Mouse (Mus musculus) CH12F3 (cell line): ENCODE measurements around the gene Proser3.

Experiments
- in situ Hi-C: fragments of 300-500 bp; cut with MboI; formaldehyde crosslinking; loops from 2 replicates; pipeline ENCODE4 v1.14.3; 2020; ENCODE audit warnings: low sequenced_read_pairs

Gene Proser3

DNA sequence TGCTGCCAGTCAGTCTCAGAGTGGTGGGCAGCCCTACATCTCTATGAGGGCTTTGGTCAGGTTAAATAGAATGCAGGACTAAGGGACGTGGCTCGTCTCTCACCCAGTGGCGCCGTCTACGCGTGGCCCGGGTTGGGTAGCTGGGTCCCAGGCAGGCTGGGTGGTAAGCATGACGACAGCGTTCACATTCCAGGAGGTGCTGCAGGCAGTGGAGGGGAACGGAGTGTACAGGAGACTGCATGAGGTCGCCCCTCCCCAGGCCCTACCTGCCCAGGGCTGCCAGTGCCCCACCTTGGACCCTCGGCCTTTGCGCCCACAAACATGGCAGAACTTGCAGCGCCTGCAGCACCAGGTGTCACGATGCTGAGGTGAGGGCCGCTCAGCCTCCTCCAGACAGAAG, 29.4 kb upstream of the Proser3 start:
- in situ Hi-C loops, result no loop called here

DNA sequence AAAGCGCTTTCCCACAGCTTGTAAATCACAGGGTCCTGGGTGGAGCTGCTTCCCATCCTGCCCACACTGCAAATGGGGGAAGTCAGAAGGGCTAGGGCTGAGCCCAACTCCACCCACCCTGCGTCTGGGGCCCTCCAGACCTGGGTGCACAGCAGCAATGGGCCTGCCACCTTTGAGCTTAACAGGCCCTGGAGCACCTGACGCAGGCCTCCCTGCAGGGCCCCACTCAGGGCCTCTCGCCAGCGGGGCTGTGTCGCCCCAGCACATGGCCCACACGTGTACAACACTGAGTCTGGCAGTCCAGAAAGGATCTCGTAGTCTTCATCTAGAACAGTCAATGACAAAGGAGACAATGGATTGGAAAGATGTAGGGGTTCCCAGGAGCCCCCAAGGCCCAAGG, 27.9 kb upstream of the Proser3 start:
- in situ Hi-C loops, result no loop called here

DNA sequence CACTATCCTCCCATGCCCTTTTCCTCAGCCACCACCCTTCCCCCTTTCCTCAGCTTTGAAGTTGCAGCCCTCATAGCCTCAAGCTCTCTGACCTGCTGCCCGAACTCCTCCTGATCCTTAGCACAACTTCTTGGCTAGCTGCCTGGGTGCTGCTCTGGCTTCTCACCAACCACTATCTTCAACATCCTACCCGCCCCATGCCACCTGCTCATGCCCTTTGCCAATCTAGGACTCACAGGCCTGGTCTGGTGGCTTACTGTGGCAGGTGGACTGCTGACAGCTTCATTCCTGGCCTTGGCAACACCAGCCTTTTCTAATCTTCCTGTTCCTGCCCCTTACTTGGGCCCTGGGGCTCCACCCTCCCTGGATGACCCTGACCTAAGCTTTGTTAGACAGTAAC, 20.9 kb upstream of the Proser3 start:
- in situ Hi-C loops, result no loop called here

DNA sequence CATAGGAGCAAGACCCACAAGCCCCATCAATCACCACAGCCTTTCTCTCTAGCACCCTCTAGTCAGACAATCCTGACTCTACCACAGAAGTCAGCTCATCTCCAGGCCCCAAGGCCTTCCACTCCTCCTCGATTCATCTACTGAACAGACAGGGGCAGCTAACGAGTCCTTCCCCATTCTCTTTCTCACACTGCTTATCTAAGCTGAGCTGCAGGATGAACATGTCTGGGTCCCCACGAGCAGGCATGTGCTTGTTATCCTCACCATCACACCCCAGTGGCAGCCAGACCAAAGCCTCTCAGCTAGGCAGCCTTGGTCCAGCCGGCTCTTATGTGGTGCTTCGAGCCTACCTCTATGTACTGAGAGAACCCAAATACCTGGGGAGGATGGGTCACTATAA, 20.3 kb upstream of the Proser3 start:
- in situ Hi-C loops, result no loop called here

DNA sequence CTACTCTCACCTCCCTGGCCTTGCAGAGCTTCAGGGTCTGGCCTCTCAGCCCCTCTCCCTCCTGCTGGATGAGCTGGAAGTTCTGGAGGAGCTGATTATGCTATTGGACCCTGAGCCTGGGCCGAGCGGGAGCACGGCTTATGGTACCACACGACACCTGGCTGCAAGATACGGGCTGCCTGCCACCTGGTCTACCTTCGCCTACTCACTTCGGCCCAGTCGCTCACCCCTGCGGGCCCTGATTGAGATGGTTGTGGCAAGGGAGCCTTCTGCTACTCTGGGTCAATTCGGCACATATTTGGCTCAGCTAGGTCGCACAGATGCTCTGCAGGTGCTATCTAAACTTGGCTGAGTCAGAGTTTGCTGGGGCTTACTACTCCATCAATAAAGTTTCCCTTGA, 15.5 kb upstream of the Proser3 start:
- in situ Hi-C loops, result no loop called here

DNA sequence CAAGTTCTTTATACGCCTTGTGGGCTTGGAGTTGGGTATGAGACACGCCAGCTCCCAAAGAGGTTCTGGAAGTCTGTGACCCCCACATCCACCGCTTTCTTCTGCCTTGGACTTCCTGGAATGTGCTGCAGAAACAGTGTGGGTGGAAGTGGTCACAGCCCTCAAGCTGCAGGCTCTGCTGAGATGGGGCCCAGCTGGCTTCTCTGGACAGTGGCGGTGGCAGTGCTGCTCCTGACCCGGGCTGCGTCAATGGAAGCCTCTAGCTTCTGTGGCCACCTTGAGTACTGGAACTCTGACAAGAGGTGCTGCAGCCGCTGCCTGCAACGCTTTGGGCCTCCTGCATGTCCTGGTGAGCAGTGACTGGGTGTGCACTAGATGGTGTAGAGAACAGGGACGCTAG, 13.9 kb upstream of the Proser3 start:
- in situ Hi-C loops, result no loop called here

DNA sequence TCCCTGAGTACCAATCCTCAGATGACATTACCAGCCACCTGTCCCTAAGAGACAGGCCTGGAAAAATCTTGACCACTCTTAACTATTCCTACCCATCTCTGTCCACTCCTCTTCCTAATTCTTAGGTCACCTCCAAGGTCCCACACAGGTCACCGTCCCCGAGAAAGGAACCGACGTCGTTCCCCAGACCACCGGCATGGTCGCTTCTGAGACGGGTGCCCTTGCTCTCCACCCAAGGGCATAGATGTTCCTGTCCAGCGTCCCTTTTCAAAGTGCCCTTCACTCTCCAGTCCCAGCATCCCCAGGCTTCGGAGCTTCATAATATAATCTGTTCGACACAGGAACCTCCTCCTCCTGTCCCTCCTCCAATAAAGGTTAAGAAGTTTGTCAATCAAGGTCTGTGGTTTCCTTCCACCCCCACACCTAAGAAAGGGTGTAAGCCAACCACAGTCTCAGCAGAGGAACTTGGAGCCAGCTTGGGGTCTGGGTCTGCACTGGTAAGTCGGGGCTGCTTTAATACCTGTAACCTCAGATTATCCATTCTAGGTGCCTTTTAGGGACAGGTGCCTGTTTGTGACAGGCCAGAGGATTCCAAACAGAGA, 13.0 kb upstream of the Proser3 start, which contains the start of gene Igflr1:
Gene Igflr1 (plus strand): TSS at position 458 of the 602 bp plus-strand sequence.
- in situ Hi-C loops, result no loop called here

DNA sequence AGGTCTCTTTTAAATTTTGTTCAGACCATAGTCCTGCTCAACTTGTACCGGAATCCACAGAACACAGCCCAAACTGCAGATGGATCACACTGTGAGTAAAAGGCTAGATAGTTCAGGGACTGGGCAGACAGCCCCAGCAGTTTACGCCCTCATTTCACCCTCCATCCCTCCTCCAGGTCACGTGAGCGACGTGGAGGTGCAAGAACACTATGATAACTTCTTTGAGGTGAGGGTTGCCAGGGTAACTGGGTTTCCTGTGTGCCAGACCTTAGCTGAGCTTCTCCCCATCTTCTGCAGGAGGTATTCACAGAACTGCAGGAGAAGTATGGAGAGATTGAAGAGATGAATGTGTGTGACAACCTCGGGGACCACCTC, 11.8 kb upstream of the Proser3 start:
- in situ Hi-C loops, result no loop called here

DNA sequence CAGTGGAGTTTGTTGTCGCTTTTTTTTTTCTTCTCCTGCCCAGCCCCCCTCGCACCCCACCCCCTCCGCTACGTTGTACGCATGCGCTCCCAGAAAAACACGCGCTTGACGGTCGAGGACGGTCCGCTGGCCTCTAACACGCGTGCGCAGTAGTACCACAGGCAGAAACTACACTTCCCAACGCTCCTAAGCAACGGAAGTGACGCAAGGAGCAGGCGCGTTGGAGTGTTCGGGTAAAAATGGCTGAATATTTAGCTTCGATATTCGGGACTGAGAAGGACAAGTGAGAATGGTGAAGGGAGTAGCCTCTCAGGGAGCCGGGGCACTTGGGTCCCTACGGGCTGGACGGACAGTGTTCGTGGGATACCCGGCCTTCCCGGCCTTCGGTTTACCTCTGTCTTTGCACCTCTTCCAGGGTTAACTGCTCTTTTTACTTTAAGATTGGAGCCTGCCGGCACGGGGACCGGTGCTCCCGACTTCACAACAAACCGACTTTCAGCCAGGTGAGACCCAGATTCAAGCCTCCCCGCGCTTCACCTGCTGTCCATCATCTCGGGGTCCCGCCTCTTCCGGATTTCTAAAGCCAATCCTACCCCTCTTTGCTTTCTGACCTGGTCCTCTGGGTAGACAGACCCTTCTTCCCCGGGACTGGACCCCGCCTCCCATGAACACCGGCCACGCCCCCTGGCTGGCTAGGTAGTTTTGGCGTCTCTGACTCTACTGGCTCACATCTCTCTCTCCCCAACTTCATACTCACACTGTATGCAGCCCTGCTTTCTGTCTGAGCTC, 11.2 kb upstream of the Proser3 start, which contains the start of the genes U2af1l4, Gm49396 and Psenen:
Gene U2af1l4 (plus strand): TSS at position 185 of the 789 bp plus-strand sequence.
Gene Gm49396 (plus strand): TSS at position 228 of the 789 bp plus-strand sequence.
Gene Psenen (minus strand): TSS at position 511 of the 789 bp plus-strand sequence.
- in situ Hi-C loops, result no loop called here

DNA sequence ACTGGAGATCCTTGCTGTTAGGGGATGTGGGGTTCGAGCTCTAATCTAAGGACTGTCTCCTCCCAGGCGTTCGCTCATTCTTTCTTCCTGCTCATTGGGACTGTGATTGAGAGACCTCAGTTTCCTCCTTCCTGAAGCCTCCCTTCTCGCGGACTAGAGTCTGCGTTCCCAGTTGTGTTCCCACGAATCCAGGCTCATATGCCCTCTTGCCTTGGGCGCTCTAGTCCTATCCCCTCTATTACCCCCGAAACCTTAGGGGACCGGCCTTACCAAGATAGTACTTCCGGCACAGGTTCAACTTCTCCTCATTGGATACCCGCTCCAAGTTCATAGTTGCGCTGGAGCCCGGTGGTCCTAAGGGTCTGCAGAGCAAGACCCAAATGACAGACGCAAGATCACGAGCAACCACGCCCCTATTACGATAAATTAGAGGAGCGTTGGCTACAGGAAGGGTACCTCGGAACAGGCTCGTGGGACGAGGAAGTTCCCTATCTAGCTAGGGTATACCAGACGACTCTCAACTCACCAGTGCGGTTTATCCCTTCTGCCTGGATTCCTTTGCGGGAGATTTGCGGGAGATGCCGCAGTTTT, 10.5 kb upstream of the Proser3 start:
- in situ Hi-C loops, result no loop called here

DNA sequence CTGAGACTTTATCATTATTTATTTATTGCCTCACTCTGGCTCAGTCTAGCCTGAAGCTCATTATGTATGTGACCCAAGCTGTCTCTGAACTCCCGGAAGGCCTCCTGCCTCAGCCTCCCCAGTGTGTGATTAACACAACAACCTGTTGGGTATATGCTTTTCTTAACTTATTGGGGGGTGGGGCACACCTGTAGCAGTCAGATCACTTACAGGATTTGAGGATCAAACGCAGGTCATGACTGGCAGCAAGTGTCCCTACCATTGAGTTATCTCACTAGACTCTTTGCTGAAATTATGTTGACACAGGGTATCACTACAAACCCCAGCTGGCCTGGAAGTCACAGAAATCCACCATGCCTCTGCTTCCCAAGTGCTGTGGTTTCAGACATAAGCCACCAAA, 8.2 kb upstream of the Proser3 start:
- in situ Hi-C loops, result no loop called here

DNA sequence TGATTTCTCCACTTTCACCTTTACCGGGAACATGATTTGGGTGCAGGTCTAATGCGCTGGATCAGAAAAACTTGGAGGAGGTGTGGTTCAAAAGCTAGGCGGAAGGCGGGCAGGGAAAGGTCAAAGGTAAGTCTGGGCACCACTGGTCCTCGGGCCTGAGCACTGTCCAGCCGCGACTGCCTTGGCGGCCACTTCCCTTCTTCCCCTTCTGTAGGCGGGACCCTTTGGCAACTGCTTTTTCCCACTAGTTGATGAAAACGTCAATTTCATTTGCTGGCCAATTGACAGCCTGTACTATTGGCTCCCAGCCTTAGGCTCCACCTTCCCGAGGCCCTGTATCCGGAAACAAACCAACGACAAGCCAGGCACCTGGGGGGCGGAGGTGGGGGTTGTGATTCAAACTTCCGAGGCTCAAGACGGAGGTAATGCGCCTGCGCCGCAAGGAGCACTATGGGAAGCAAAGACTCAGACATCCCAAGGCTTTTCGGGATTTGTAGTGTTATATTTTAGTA, 7.4 kb upstream of the Proser3 start, which contains the start of gene Lin37:
Gene Lin37 (minus strand): TSS at position 396 of the 512 bp plus-strand sequence.
- in situ Hi-C loops, result no loop called here

DNA sequence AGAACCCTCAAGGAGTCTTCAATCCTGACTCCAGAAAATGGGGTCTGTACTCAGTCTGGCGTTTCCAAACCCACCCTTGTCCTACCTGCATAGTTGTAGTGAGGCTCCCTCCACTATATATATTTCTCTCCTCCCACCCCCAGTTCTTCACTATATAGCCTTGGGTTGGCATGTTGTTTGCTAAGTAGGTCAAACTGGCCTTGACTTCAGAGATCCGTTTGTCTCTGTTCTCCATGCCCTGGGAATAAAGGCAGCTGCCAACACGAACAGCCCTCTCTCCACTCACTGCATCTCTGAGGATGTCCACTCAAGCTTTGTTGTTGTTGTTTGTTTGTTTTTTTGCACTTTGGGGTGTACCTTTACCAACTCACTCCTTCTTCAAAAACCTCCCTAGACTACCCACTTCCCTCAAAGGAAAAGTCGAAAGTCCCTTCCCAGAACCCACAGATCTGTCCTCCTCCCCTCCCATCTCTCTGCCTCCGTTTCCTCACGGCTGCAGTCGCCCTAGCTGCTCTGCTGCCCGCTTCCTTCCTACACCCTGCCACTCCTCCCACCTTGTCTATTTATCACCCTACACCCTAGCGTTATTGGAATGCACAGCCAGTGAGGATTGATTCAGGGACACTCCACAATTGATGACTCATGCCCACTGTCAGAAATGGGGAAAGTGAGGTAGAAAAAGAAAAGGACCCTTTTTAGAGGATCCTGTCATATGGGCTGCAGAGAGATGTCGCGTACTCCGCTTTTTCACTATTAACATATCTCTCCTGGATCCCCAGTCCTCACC, 6.8 kb upstream of the Proser3 start:
- in situ Hi-C loops, result no loop called here

DNA sequence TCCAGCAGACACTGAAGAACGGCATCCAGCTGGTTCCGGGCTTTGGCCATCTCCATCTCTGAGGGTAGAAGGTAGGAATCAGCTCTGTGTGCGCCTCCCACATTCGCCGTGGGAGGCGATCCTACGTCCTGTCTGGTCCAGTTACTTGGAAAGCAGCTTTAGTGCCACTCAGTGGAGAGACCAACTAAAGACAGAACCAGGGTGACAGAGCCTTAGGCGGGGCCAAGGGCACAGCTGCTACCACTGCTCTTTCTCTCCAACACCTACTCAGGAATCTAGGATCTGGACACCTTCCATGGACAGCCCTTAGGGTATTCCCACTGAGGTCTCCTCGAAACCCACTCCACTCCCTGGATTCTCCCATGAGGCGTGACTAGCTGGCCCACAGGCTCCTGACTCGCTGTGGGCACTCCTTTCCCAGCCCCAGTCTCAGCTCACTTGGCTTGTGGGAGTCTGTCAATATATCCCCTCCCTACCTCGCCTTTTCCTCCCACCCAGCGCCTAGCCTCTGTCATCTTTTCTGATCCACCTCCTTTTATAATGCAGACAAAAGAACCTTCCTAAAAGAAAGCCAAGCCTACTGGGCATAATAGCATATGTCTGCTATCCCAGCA, 5.9 kb upstream of the Proser3 start:
- in situ Hi-C loops, result no loop called here

DNA sequence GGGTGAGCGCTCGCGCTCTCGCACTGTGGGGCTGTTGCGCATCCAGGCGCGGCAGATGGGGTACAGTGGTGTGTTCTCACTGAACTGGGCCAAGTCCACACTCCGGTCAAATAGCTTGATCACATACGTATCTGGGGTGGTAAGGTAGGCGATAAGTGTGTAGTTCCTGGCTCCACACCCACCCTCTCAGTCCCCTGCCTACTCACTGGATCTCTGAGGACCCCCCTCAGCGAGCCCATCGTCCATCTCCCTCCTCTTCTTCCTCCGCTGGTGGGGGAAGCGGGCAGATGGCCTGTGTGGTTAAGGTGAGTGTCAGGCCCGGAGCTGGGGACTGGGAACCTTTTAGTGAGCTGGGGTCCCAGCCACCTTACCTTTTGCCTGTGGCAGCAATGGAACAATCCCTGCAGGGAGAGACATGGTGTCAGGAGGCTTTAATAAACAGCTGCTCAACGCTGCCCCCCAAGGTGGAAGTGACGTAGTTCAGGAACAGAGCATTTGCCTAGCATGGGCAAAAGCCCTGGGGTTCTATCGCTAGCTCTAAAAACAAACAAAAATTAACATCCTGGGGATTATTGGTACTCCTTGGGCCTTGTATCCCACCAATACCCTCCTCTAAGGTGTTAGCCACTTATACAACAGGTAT, 4.9 kb upstream of the Proser3 start:
- in situ Hi-C loops, result no loop called here

DNA sequence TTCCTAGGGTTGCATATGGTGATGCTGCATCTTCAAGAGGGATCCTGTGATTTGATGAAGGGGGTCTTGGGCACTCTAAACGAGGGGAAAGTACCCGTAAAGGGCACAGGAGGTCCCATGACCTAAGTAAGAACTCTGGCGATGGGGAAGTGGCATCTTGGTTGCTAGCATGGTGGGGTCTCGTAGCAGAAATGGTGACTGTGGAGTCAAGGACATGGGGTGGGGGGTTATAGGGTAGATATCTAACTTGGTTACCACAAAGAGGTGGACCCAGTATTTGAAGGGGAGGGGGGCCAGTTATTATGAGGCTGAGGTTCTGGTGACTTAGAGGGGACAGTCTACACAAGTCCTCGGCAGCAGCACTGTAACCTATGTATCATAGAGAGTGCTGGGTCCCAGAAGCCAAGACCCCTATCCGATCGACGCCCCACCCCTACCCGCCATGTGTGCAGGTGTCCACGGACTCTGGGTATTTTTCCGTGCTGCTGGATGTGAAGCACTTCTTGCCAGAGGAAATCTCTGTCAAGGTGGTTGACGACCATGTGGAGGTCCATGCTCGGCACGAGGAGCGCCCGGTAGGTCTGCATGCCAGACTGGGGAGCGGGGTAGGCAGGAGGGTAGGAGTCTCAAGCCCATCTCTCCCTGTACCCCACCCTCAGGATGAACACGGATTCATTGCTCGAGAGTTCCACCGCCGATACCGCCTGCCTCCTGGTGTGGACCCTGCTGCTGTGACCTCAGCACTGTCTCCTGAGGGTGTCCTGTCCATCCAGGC, 1.9 kb upstream of the Proser3 start:
- in situ Hi-C loops, result no loop called here

DNA sequence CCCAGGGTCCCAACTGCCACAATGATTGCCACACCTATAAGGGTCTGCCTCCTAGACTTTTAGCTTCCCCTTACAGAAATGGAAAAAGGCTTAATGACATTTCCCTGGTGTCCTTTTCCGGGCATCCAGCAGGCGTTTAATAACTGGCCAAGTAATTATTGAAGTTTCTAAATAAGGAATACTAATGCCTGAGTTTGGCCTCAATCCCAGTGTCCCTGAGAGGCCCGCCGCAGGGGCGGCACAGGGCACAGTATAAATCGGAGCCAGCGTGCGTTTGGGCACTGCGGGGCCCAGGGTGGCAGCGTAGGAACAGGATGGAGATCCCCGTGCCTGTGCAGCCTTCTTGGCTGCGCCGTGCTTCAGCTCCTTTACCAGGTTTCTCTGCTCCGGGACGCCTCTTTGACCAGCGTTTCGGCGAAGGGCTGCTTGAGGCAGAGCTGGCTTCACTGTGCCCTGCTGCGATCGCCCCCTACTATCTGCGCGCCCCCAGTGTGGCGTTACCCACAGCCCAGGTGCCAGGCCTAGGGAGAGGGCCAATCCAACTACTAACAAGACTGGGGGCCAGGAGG, 1.0 kb upstream of the Proser3 start:
- in situ Hi-C loops, result no loop called here

DNA sequence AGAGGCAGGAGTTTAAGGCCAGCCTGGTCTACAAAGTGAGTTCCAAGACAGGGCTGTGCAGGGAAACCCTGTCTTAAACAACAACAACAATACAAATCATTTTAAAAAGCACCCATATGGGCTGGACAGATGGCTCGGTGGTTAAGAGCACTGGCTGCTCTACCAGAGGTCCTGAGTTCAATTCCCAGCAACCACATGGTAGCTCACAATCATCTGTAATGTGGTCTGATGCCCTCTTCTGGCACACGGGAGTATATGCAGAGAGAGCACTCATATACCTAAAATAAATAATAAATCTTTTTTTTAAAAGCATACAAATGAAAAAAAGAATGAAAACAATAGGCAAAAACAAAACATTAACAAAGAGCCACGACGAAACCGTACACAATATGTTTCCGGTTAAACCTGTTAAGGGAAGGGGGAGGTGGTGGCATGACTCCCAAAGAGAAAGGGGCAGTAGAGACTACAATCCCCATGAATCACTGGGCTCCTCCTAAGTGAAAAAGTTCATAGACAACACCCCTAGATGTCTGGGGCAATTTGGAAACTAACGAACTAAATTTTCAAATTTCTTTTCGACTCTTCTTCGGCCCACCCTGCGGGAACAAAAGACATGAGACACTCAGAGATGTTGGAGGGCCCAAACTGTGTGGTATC, 526 bp downstream of the Proser3 start:
- in situ Hi-C loops, result no loop called here
